ENCODE assay signal across 7 mouse cellular contexts in the genomic region with DNA sequence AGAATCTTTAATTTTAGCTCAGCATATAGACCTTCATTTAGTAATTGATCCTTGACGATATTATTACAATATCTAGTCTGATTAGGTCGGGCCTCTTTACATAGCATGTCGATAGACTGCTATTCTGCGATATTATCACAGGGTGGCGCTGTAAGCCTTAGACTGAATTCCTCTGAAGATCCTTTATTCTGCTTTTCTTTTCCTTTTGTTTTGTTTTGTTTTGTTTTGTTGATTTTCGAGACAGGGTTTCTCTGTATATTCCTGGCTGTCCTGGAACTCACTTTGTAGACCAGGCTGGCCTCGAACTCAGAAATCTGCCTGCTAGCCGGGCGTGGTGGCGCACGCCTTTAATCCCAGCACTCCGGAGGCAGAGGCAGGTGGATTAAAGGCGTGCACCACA. TPM values are rescaled to one million over a fixed set of nuclear protein-coding genes. Genes with fewer than 3 reads are reported as not detected.
DNase-seq lines count a peak whose midpoint lies in the region; ATAC-seq and TF ChIP-seq lines count a peak whose summit lies in the region.
"Not testable (repeated sequence)": the region's sequence is repeated elsewhere in the genome, so short reads cannot be mapped to it uniquely, and the experiment has no call there.

No protein-coding gene starts in this region.

- not testable (repeated sequence) for H3K4me1 ChIP-seq in hindbrain, postnatal 0 days (ENCODE audit: insufficient read depth, low read length); limb, embryonic 12.5 days (replicated peaks)

- H3K27ac ChIP-seq in gastrocnemius, adult 2 months = 0 out of 2 replicates have a peak overlapping the region, but pooled peaks have one; percentile 43
- H3K27ac ChIP-seq in hindbrain, postnatal 0 days; limb, embryonic 12.5 days: not testable (repeated sequence)

- not testable (repeated sequence) for H3K36me3 ChIP-seq in hindbrain, postnatal 0 days (ENCODE audit: insufficient read depth, low read length); limb, embryonic 12.5 days

- H3K9me3 ChIP-seq in hindbrain, postnatal 0 days (ENCODE audit: low read length); limb, embryonic 12.5 days: not testable (repeated sequence)

- peak overlapping the region; percentile 34; the same call in 1 of the 2 replicates for H3K4me2 ChIP-seq in hindbrain, postnatal 0 days (ENCODE audit: low read depth, low read length)
- H3K4me2 ChIP-seq in limb, embryonic 12.5 days = peak overlapping the region; percentile 36

- intact Hi-C loops in gastrocnemius, adult 2 months (cut with DNase I) = loop anchor here (2.0 to 10.0 kb wide), 3 partner anchors 45 to 136 kb away; partner anchors contain the start of genes Fbrs and Zfp764

- peak; percentile 90 for TF ChIP-seq CTCF in gastrocnemius, adult 2 months (IDR thresholded peaks at IDR 0.05)
- TF ChIP-seq CTCF in hindbrain, postnatal 0 days (IDR thresholded peaks at IDR 0.05; ENCODE audit: low read depth) = peak; percentile 83

- peak; percentile 70 for DNase-seq in ZHBTc4 (ENCODE audit: low read depth, low spot score)
- DNase-seq in embryo, embryonic 10 days (ENCODE audit: low spot score) = peak; percentile 82
- DNase-seq in gastrocnemius, adult 2 months = peak; percentile 29
- DNase-seq in hindbrain, postnatal 0 days (ENCODE audit: low spot score) = peak; percentile 86
- DNase-seq in lung, postnatal 36 days = peak; percentile 69

- not testable (repeated sequence) for H3K27me3 ChIP-seq in hindbrain, postnatal 0 days (ENCODE audit: insufficient read depth, low read length)
- H3K27me3 ChIP-seq in limb, embryonic 12.5 days = peaks cover 43% of the 10 kb centered on the region

- H3K4me3 ChIP-seq in gastrocnemius, adult 2 months = peak overlapping the region; percentile 64
- H3K4me3 ChIP-seq in hindbrain, postnatal 0 days (ENCODE audit: low read length); limb, embryonic 12.5 days (replicated peaks): not testable (repeated sequence)

- ATAC-seq in hindbrain, postnatal 0 days; limb, embryonic 12.5 days (ENCODE audit: insufficient number of reproducible peaks, insufficient read depth, low FRiP score, low TSS enrichment, low read depth): not testable (repeated sequence)
- ATAC-seq in neutrophil, adult 5-6 weeks (ENCODE audit: extremely low read depth, insufficient number of reproducible peaks, low FRiP score, poor library complexity, severe bottlenecking) = peak; percentile 71; the same call in 1 of the 2 replicates

- WGBS in hindbrain, postnatal 0 days = 14% methylated on average over 13 of the region's 13 CpGs
- WGBS in limb, embryonic 12.5 days = 22% methylated on average over 13 of the region's 13 CpGs

- not testable (repeated sequence) for H3K9ac ChIP-seq in hindbrain, postnatal 0 days (replicated peaks; ENCODE audit: low read length); limb, embryonic 12.5 days (replicated peaks)

RNA-seq across cellular contexts. Expression of gene Zfp747, which starts 13.4 kb away (rescaled TPM):
- 1 to 10 TPM; 3.7 to 3.8 TPM for total RNA-seq in gastrocnemius, adult 2 months (2021)
- 7.9 and 10.0 TPM in 2 replicates for total RNA-seq in hindbrain, postnatal 0 days (2014; rRNA removed)
- polyA plus RNA-seq in hindbrain, postnatal 0 days (2015; fragmentation: Nextera tagmentation; extraction: Ambion mirVana) = 4.0 and 4.5 TPM in 2 replicates
- 9.2 and 10.1 TPM in 2 replicates for polyA plus RNA-seq in limb, embryonic 12.5 days (2016; fragmentation: Nextera tagmentation; extraction: Ambion mirVana)
- total RNA-seq in neutrophil, adult 5-6 weeks (2017) = 23.5 and 24.2 TPM in 2 replicates

RNA-seq across cellular contexts. Expression of gene Zfp768, which starts 17.0 kb away (rescaled TPM):
- 10 to 100 TPM; 35.2 to 38.9 TPM for total RNA-seq in gastrocnemius, adult 2 months (2021)
- total RNA-seq in hindbrain, postnatal 0 days (2014; rRNA removed) = 47.7 and 53.6 TPM in 2 replicates
- 13.4 and 15.7 TPM in 2 replicates for polyA plus RNA-seq in hindbrain, postnatal 0 days (2015; fragmentation: Nextera tagmentation; extraction: Ambion mirVana)
- polyA plus RNA-seq in limb, embryonic 12.5 days (2016; fragmentation: Nextera tagmentation; extraction: Ambion mirVana) = 21.0 and 22.6 TPM in 2 replicates
- 5.4 and 6.8 TPM in 2 replicates for total RNA-seq in neutrophil, adult 5-6 weeks (2017)

RNA-seq across cellular contexts. Expression of gene 9130019O22Rik, which starts 24.5 kb away (rescaled TPM):
- 1 to 10 TPM; 1.6 to 2.4 TPM for total RNA-seq in gastrocnemius, adult 2 months (2021)
- total RNA-seq in hindbrain, postnatal 0 days (2014; rRNA removed) = 2.7 and 5.5 TPM in 2 replicates
- polyA plus RNA-seq in hindbrain, postnatal 0 days (2015; fragmentation: Nextera tagmentation; extraction: Ambion mirVana) = 1.2 and 1.8 TPM in 2 replicates
- 5.8 and 6.7 TPM in 2 replicates for polyA plus RNA-seq in limb, embryonic 12.5 days (2016; fragmentation: Nextera tagmentation; extraction: Ambion mirVana)
- total RNA-seq in neutrophil, adult 5-6 weeks (2017) = 7.7 and 8.7 TPM in 2 replicates

RNA-seq across cellular contexts. Expression of gene E430018J23Rik, which starts 31.0 kb away (rescaled TPM):
- 1 to 10 TPM; 1.2 to 1.3 TPM for total RNA-seq in gastrocnemius, adult 2 months (2021)
- total RNA-seq in hindbrain, postnatal 0 days (2014; rRNA removed) = 13.8 and 15.5 TPM in 2 replicates
- polyA plus RNA-seq in hindbrain, postnatal 0 days (2015; fragmentation: Nextera tagmentation; extraction: Ambion mirVana) = 1.8 and 2.2 TPM in 2 replicates
- 6.4 and 7.0 TPM in 2 replicates for polyA plus RNA-seq in limb, embryonic 12.5 days (2016; fragmentation: Nextera tagmentation; extraction: Ambion mirVana)
- 7.7 and 9.8 TPM in 2 replicates for total RNA-seq in neutrophil, adult 5-6 weeks (2017)

RNA-seq across cellular contexts. Expression of gene Zfp764, which starts 44.2 kb away (rescaled TPM):
- total RNA-seq in gastrocnemius, adult 2 months (2021) = 1 to 10 TPM; 1.7 to 2.5 TPM
- 4.0 and 5.0 TPM in 2 replicates for total RNA-seq in hindbrain, postnatal 0 days (2014; rRNA removed)
- 2.7 and 3.0 TPM in 2 replicates for polyA plus RNA-seq in hindbrain, postnatal 0 days (2015; fragmentation: Nextera tagmentation; extraction: Ambion mirVana)
- polyA plus RNA-seq in limb, embryonic 12.5 days (2016; fragmentation: Nextera tagmentation; extraction: Ambion mirVana) = 7.0 and 8.3 TPM in 2 replicates
- total RNA-seq in neutrophil, adult 5-6 weeks (2017) = 19.3 and 24.2 TPM in 2 replicates

Comparison
In these comparisons a context has a peak if more than half of its experiments do, and no peak if none do; other contexts are left out.
1. DNase-seq: peak in every context shown above with its lines; median percentile 86 in hindbrain, postnatal 0 days; 82 in embryo, embryonic 10 days; 70 in ZHBTc4; 69 in lung, postnatal 36 days; 29 in gastrocnemius, adult 2 months.